Mouse (Mus musculus): Measurements from ENCODE around the gene Itk.

The Itk gene

DNA sequence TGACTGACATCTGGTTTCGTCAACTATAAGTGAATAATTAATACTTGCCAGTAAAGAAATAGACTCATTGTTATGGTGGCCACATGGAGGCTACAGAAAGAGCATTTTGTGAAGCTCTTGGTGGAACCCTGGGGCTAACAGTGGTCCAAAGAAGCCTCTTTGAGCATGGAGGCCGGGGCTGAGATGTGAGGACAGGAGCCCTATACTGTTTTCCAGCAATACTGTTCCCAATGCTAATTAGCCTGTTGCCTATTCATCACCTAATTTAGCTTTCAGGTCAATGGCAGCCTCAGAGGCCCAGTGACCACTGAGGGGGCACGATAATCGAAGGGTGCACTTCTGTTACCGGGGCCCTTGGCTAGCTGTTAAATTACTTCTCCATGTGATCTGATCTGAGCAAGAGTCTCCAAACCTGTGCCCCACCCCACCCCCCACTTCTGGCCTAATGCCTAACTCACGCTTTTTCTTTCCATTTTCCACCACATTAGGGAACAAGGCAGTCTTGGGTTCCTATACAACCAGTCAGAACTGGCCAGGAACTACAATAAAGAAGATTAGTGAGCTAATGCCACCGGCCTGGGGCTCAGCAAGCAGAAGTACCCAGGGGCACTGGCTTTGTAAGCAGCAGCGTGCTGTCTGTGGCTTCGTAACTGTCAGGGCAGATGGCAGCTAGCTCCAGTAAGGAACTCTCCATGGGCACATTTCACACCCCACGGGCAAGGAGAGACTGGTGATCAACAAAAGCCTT, 79.3 kb downstream of the Itk start:
- in situ Hi-C loops (cut with MboI; ENCODE audit: low sequenced_read_pairs) = loop anchor here (10.0 kb wide), 2 partner anchors 95 to 125 kb away; partner anchors contain the start of gene Med7

DNA sequence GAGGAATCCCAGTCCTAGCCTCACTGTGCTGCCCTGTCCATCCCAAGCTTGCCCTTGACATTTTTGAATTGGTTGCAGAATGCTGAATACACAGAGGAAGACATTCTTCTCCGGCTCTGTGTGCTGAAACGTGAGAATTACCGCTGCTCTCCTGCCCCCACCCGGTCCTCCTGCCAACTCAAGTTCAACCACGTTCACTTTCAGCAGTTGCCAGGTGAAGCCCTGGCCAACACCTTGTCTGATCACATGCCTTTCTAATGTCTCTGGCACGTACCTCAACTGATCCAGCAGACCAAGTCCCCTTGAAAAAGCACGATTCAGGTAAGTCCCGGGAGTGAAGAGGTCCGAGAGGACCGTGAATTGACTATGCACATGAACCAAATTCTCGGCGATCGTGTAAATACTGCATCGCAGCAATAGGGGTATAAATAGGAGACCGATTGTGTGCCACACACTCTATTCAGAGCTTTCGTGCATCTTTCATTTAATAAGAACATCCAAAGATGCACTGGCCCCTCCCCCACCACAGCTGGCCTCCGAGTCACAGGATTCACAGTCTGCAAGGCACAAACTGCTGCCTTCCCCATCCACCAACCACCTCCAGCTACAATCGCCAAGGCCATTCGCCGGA, 80.1 kb downstream of the Itk start:
- in situ Hi-C loops (cut with MboI; ENCODE audit: low sequenced_read_pairs) = loop anchor here (10.0 kb wide), 1 partner anchor 126 kb away; the partner anchor contains the start of gene Med7

DNA sequence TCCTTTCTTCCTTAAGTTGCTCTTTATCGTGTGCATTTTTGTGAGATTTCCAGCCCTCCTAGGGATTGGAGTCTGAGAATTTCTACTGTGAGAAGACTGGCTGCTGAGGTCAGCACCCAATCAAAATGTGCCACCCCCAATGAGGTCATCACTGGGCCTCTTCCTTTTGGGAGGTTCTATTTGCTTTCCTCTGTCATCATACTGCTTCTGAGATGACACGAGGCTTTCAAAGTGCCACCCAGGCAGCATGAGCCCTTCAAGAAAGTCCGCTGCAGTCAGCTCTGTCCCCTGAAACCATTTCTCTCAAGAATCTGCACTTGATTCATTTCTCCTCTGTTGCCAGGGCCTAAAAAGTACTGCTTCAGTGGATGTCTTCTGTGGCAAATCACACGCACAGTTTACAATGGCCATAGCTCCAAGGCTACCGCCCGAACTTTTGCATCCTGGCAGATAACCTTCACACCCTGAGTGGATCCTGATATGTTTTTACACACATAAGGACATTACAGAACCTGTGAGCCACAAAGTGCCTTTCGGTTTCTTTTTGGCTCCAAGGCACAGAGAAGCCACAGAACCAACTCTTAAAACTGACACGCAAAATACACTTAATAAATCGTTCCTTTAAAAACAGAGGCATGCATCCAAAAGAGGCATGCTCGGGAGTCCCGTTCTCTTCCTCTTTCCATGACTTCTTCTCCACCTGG, 80.9 kb downstream of the Itk start:
- in situ Hi-C loops (cut with MboI; ENCODE audit: low sequenced_read_pairs) = loop anchor here (10.0 kb wide), 1 partner anchor 126 kb away; the partner anchor contains the start of gene Med7

DNA sequence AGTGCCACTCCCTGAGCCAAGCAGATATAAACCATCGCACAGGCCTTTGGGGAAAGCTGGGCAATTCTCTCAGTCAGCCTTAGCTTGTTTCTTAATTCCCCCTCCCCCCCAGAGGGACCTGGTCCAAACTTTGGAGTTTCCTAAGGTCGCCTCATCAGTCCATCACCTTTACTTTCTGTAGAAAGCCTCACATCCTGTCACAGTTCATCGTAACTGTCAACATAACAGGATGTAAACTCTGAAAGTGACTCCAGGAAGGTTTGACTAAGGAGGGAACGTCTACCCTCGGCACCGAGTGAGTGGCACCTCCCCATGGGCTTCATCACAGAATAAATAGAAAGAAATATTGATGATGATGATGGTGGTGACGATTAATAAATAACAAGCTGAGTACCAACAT, 81.5 kb downstream of the Itk start:
- in situ Hi-C loops (cut with MboI; ENCODE audit: low sequenced_read_pairs) = loop anchor here (10.0 kb wide), 1 partner anchor 127 kb away; the partner anchor contains the start of gene Med7

DNA sequence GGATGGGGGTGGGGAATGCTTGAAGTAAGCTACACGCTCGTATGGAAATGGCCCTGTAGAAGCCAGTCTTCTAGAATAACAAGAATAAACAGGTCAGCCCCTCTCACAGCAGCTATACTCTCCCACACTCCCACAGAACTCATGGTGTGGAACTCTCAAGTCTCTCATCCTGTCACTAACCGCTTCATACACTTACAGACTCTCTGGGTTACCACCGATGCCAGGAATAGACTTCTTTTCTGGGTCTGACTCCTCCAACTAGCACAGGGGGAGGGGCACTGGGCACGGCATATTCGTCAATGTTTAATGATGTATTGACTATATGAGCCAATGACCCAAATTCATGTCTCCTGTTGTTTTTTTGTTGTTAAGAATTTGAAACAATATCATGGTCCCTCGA, 82.5 kb downstream of the Itk start:
- in situ Hi-C loops (cut with MboI; ENCODE audit: low sequenced_read_pairs) = loop anchor here (10.0 kb wide), 1 partner anchor 128 kb away; the partner anchor contains the start of gene Med7

DNA sequence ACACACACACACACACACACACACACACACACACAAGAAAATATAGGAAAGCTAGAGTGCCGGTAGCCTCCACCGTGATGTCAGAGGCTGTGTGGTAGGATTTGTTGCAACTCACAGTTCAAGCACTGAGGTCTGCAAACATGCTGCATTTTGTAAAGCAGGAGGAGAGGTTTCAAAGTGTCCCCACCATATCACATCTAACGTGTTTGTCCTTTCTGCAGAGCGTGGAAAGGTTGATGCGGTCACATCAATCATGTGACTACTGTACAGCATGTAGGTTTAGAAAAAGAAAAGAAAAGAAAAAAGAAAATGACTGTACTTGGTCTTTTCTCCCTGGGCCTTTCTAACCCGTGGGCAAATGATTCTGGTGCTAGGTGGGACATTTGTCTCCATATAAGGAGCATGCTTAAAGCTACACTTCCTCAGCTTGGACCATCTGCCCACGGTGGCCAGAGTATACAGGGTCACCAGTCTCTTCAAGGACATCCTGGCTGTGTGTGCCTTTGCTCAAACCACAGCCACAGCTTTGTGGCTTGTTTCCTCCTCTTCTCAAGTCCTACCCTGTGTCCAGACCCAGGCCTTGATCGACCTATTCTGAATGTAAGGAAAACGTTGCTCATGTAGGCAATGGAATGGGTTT, 83.3 kb downstream of the Itk start:
- in situ Hi-C loops (cut with MboI; ENCODE audit: low sequenced_read_pairs) = loop anchor here (10.0 kb wide), 1 partner anchor 129 kb away; the partner anchor contains the start of gene Med7

DNA sequence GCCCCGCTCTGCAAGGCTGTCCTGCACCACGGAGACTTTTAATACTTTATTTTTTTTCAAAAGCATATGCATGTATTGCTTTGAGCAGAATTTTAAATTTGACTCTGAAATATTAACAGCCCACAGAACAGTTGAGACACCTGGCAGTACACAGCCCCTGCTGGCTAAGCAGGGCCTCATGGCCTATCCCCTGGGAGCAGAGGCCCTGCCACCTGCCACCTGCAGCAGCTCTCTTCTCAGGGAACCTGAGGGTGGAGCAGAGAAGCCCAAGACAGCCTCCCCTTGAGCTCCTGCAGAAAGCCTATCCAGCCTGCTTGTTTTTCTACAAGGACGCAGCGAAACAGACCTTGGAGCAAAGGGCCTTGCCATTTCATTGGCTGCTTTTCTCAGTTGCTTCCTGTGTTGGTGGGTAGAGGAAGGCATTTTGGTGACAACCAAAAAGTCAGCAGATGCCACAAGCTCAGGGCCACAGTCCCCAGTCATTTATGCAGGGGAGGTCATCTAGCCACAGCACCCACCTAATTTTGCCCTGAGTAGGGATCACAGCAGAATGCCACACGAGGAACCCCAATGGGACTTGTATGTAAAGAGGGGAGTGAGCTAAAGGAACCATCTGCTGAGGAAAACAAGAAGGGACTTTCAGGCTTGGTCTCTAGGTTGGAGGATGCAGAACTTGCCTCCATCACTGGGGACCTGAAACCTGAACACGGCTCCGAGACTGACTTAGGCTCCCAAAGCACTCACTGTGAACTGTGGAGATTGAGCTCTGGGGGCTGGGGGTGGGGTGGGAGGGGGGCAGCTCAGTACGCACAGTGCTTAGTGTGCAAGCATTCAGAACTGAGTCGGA, 84.2 kb downstream of the Itk start:
- in situ Hi-C loops (cut with MboI; ENCODE audit: low sequenced_read_pairs) = loop anchor here (10.0 kb wide), 1 partner anchor 130 kb away; the partner anchor contains the start of gene Med7

DNA sequence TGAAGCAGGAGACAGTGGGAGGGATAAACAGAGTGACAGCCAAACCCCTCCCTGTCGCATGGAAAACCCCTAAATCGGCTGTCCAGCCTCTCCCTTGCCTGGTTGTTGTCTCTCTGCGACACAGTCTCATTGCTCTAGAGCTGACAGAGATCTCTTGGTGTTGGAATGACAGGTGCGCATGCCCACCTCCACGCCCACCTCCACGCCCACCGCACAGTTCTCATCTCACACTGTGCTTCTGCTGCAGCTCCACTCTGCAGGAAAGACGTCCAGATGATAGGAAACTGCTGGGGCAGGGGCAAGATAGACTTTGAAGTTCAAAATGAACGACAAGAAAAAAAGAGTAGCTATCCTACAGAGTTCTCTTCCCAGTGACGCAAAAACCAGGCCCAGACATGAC, 85.2 kb downstream of the Itk start:
- in situ Hi-C loops (cut with MboI; ENCODE audit: low sequenced_read_pairs) = loop anchor here (10.0 kb wide), 1 partner anchor 131 kb away; the partner anchor contains the start of gene Med7

DNA sequence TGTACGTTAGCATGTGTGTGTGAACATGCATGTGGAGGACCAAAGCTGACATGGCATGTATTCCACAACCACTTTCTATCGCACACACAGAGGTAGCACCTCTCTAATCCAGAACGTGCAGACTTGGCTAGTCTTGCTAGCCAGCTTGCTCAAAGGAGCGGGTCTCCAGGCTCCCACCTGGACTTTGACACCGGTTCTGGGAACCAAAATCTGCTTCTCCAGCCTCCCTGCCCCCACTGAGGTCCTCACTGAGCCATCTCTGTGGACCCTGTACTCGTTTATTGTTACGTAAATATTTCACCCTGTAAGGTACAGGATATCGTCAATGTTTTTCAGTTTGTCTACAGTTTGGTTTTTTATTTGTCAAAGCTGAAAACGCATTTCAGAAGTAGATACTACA, 86.8 kb downstream of the Itk start:
- in situ Hi-C loops (cut with MboI; ENCODE audit: low sequenced_read_pairs) = loop anchor here (10.0 kb wide), 1 partner anchor 132 kb away; the partner anchor contains the start of gene Med7

DNA sequence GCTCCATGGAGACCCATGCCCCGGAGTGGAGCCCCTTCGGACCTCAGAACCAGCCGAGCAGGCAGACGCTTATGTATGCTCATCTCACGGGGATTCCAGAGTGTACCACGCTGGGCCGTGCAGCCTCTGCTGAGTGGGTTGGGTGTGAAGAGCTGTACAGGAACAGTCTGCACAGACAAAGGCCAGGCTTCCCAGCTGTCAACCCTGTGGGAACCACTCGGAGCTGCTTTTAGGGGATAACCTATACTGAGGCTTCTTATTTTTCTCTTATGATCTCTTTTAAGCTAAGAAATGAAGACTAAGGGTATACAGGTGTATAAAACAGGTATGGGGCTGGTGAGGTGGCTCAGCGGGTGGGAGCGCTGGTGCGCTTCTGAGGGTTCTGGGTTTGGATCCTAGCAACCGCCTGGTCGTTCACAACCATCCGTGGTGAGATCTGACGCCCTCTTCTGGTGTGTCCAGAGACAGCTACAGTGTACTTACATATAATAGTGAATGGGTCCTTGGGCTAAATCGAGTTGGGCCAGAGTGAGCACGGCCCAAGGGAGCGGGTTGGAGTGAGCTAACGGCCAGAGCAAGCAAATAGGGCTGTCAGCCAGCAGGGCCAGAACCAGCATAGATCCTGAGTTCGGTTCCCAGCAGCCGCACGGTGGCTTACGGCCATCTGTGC, 87.6 kb downstream of the Itk start:
- in situ Hi-C loops (cut with MboI; ENCODE audit: low sequenced_read_pairs) = loop anchor here (10.0 kb wide), 1 partner anchor 133 kb away; the partner anchor contains the start of gene Med7

DNA sequence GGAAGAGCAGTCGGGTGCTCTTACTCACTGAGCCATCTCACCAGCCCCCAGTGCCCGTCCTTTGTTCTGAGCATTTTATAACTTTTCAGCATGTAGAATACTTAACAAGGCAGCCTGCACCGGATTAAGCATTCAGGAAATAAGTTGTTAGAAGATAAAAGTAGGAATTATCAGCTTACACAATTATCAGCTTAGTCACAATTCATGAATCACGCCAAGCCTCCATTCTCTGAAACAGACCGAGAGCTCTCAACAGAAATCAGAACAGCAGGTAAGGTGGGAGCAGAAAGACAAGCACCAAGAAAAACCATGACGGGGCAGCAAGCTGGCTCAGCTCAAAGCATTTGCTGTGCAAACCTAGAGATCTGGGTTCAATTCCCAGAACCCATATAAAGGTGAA, 89.4 kb downstream of the Itk start:
- in situ Hi-C loops (cut with MboI; ENCODE audit: low sequenced_read_pairs) = loop anchor here (10.0 kb wide), 1 partner anchor 135 kb away; the partner anchor contains the start of gene Med7

DNA sequence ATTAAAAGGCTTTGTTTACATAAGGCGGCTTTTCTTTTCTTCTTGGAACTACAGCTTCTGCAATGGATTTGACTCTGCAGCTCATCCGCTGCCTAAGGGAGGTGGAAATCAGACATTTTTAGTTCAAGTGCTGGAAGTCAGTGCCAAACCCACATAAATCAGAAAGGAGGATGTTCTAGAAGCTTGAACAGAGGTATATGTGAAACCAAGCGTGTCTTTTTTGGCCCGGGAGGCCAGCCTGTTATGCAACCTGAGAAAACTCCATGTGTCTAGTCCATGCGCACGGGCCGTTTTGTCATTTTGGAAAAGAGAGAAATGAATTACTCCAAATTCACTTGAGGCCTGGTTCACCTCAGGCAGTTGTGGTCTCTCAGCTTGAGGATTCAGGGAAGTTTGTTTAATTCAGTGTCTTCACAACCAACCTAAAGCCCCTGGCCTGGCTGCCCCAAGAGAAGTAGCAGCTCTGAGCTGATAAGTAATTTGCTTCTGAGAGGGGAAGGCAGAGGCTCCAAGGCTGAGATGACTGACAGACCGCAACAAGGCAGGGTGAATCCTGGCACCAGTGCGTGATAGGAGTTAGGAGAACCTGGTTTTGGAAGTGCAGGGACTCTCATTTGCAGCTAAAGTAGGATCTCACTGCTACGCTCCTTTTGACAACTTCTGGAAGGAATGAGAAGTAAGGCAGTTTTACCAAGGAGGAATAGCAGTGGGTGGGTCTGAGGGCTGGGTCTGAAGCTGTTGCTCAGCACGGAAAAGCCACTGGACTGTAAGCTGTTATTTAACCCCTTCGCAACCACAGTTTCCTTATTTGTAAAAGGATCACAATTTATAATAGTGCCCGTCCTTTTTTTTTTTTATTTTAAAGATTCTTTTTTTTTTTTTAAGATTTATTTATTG, 90.2 kb downstream of the Itk start:
- in situ Hi-C loops (cut with MboI; ENCODE audit: low sequenced_read_pairs) = no loop called here

DNA sequence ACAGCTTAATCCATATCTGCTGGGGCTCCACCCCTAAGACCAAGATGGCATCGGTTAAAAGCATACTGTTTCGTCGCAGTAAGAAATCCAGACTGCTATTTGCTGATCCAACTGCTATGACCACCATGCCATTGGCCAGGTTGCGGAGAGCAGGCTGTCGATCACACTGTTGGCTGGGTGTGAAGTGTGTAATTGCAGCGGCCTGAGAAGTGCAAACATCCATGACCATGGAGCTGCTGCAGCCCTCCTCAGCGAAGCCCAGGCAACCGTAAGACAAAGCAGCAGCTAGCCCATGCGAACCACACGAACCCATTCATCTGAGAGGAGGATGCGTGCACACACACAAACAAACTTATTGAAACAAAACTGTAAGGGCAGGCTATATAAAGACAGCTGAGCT, 94.9 kb downstream of the Itk start:
- in situ Hi-C loops (cut with MboI; ENCODE audit: low sequenced_read_pairs) = no loop called here

DNA sequence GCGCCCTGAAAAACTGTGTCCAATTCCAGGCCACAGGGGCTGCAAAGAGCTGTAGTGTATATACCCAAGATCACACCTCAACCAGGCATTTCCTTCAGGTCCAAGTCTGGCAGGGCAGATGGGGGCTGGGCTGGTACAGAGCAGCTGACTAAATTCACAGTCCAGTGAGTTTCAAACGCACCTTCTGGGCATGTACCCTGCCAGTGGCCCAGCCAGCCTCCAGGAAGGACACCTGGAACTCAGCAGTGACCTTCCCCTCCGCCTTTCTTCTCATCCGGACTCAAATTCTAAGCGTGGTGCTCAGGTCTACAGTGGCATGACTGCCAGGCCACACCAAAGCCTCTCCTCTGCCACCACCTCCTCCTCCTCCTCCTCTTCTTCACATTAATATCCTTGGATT, 95.8 kb downstream of the Itk start:
- in situ Hi-C loops (cut with MboI; ENCODE audit: low sequenced_read_pairs) = no loop called here

DNA sequence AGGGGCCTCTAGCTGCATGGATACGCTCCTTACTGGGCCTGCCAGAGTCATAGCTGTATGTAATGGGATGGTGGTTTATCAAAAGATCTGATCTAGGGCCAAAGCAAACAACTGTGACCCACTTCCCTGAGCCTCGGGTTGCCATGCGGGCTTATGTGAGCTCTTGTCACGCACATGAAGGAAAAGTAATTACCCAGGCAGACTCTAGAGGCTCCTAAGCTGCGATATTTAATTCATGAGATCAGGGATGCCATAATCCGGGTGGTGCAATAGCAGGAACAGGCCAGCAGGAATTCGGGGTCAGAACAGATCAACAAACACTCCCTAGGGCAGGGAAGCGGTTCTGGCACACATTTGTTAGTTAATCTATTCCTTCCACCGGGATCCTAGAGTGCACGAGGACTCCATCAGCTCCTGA, 98.3 kb downstream of the Itk start:
- in situ Hi-C loops (cut with MboI; ENCODE audit: low sequenced_read_pairs) = no loop called here

DNA sequence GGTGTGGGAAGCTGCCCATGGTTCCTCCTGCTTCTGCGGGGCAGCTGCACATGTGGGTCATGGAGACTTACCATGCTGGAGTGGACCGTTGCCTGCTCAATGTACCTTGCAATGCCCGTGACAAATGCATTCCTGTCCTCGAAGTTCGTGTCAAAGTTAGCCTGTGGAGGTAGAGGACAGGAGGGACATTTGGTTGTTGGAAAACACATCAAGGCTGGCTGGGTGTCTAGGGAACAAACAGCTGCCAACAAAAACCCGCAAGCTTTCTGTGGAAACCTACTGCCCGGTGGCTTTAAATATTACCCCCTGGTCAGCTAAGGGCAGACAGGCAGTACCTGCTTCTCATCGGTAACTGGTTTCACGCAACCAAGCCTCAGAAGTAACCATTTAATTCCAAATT, 99.8 kb downstream of the Itk start:
- in situ Hi-C loops (cut with MboI; ENCODE audit: low sequenced_read_pairs) = no loop called here

DNA sequence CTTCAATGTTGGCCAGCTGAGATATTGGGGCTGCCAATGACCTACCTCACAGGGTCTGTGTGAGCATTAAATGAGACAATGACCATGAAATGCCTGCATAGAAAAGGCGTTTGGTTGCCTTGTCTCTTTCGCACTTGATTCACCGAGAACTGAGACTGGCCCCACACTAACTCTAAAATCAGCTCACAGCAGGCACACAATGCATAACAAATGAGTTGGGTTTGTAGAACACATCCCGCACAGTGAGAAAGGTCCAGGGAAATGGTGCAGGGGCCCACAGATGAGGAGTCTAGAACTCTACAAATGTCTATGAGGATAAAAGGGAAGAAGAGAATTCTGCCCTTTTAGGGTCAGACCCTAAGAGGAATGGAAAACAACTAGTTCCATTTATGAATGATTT, 100.3 kb downstream of the Itk start:
- in situ Hi-C loops (cut with MboI; ENCODE audit: low sequenced_read_pairs) = no loop called here

DNA sequence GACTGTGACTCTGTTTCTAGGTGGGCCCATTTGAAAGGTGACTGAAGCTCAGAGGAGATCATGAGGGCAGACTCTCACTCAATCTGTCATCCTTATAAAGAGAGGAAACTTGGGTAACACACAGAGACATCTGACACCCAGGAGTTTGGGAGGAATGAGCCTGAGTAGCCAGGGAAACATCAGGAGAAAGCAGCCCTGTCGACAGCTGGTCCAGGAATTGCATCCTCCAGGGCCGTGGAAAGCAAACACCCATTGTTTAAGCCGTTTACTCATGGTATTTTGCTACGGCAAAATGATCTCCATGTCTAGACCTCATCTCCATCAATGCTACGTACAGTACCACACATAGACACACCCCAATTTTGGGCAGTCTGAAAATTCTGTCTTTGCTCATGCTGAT, 101.2 kb downstream of the Itk start:
- in situ Hi-C loops (cut with MboI; ENCODE audit: low sequenced_read_pairs) = no loop called here
